Mouse (Mus musculus) intestine, embryonic 14.5 days (tissue): ENCODE data around the gene Hoxa3. TPM values are rescaled to one million over a fixed set of nuclear protein-coding genes. Genes with fewer than 3 reads are reported as not detected.

ENCODE experiments used
- ATAC-seq: fragments of 200-750 bp; cut with Nextera tagmentation; replicated peaks from 2 replicates; pipeline ENCODE4 v1.8.0; 2017; ENCODE audit warnings: low read depth, moderate number of reproducible peaks, moderate TSS enrichment, moderate library complexity; ENCODE audit not compliant: low FRiP score, low TSS enrichment
- DNase-seq: peaks from one replicate; pipeline ENCODE4 v3.0.0-alpha.2; 2018; ENCODE audit warnings: low spot score
- H3K27ac ChIP-seq: fragments of 300-500 bp; sonication (generic); 2 replicates; pipeline ENCODE4 v1.5.1; 2014; ENCODE audit warnings: low read depth, mild to moderate bottlenecking, control low read depth
- H3K27me3 ChIP-seq: fragments of 300-500 bp; sonication (generic); replicated peaks from 2 replicates; pipeline ENCODE4 v1.6.1; 2014; ENCODE audit warnings: low read length, control low read depth; ENCODE audit not compliant: control insufficient read depth, insufficient read depth
- H3K36me3 ChIP-seq: fragments of 300-500 bp; sonication (generic); 2 replicates; pipeline ENCODE4 v1.6.1; 2014; ENCODE audit warnings: low read length, control low read depth; ENCODE audit not compliant: control insufficient read depth, insufficient read depth
- H3K4me1 ChIP-seq: fragments of 300-500 bp; sonication (generic); replicated peaks from 2 replicates; pipeline ENCODE4 v1.6.1; 2014; ENCODE audit warnings: low read length, control low read depth, mixed read lengths; ENCODE audit not compliant: control insufficient read depth, insufficient read depth
- H3K4me2 ChIP-seq: fragments of 300-500 bp; sonication (generic); 2 replicates; pipeline ENCODE4 v1.6.1; 2014; ENCODE audit warnings: low read length
- H3K4me3 ChIP-seq: fragments of 300-500 bp; sonication (generic); 2 replicates; pipeline ENCODE4 v1.5.1; 2014; ENCODE audit warnings: low read depth, low read length, control low read depth, mixed read lengths
- H3K9ac ChIP-seq: fragments of 300-500 bp; sonication (generic); 2 replicates; pipeline ENCODE4 v1.6.1; 2014; ENCODE audit warnings: mild to moderate bottlenecking, low read length
- H3K9me3 ChIP-seq: fragments of 300-500 bp; sonication (generic); 2 replicates; pipeline ENCODE4 v1.6.1; 2016; ENCODE audit warnings: low read length, control low read depth; ENCODE audit not compliant: control insufficient read depth
- WGBS: fragments of 180-500 bp; shearing (Covaris S2); extraction: QIAGEN DNeasy Blood & Tissue Kit; methylation state at CpG from one replicate; pipeline ENCODE4 v1.1.7; 2014; 5-methylcytosine and 5-hydroxymethylcytosine counted together
- polyA plus RNA-seq: library from polyadenylated mRNA; unstranded; fragments of >200 nt; fragmentation: Nextera tagmentation; extraction: Ambion mirVana; gene quantifications from 2 replicates; pipeline ENCODE4 v1.2.1, GENCODE M21; 2014

The Hoxa3 gene
- polyA plus RNA-seq, 1 experiment from 2014 or later: 9.7 TPM

DNA sequence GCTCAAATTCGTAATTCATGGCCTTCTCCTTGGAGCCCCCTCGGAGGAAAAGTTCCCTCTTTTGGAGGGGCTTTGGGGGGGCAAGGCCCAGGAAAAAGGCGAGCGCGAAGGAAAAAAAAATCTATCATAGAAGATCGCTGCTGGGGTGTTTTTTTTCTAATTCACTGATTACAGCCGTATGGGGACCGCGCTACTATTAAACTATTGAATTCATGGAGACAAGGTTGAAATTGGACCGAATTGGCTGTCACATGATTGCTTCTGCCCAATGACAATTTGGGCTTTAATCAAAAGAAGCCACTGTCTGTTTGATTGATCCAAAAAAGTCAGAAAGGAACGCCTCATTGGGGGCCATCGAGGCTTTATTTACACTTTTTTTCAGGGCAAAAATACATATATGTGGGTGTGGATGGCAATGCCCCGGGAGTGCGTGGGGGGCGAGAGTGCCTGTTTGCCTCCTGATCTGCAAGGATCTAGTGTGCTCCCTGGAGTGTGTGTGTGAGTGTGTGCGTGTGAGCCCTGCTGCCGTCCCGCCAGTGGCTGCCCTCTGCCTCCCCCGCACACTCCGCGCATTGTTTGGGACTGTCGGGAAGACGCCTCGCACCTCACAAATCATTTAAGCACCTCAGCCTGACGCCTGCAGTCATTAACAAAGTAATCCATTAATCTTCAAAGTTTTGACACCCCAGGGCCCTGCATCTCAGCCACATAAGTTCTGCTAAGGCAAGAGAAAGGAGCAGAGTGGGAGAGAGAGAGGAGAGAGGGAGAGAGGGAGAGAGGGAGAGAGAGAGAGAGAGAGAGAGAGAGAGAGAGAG lies 48.3 kb downstream of the Hoxa3 start, which contains the start of gene Hoxa2:
TSS of gene Hoxa2 (minus strand) at position 206 of the 815 bp plus-strand sequence.
- Histone ChIP-seq H3K9me3 (no peaks in the 10 kb centered on the region), H3K9ac (peak within 1 kb of the TSS; percentile 87), H3K4me3 (peak within 1 kb of the TSS; percentile 59), H3K4me2 (peak within 1 kb of the TSS; percentile 70), H3K36me3 (peaks cover 4% of the 10 kb centered on the region; the same call in 1 of the 2 replicates), H3K27me3 (0 out of 2 replicates have a peak, but pooled peaks cover 8% of the 10 kb centered on the region), H3K27ac (peak within 1 kb of the TSS; percentile 95), H3K4me1 (peaks cover 38% of the 10 kb centered on the region)
- ATAC-seq (no peak), DNase-seq (peak; percentile 82)
- WGBS: 10% methylated on average over 25 of the region's 25 CpGs

GRCm38 (mm10) chr6:52164051-52164625 lies 49.0 kb downstream of the Hoxa3 start:
- peak; percentile 83 for DNase-seq
- 0 out of 2 replicates have a peak, but pooled peaks have one; percentile 9 for ATAC-seq
- H3K9me3 ChIP-seq: no peaks in the 10 kb centered on the region
- peak overlapping the region; percentile 95 for H3K27ac ChIP-seq
- WGBS: 4% methylated on average over 39 of the region's 39 CpGs
- 0 out of 2 replicates have a peak, but pooled peaks cover 8% of the 10 kb centered on the region for H3K27me3 ChIP-seq
- peaks cover 44% of the 10 kb centered on the region for H3K4me1 ChIP-seq
- peak overlapping the region; percentile 59 for H3K4me3 ChIP-seq
- peaks cover 4% of the 10 kb centered on the region; the same call in 1 of the 2 replicates for H3K36me3 ChIP-seq
- peak overlapping the region; percentile 87 for H3K9ac ChIP-seq
- H3K4me2 ChIP-seq: peak overlapping the region; percentile 70

GRCm38 (mm10) chr6:52163366-52164031 lies 49.6 kb downstream of the Hoxa3 start:
- DNase-seq (peak; percentile 84), ATAC-seq (0 out of 2 replicates have a peak, but pooled peaks have one; percentile 7)
- Histone ChIP-seq H3K36me3 (peaks cover 4% of the 10 kb centered on the region; the same call in 1 of the 2 replicates), H3K9ac (peak overlapping the region; percentile 87), H3K4me2 (peak overlapping the region; percentile 70), H3K4me1 (peaks cover 43% of the 10 kb centered on the region), H3K9me3 (no peaks in the 10 kb centered on the region), H3K27ac (peak overlapping the region; percentile 95), H3K27me3 (0 out of 2 replicates have a peak, but pooled peaks cover 8% of the 10 kb centered on the region), H3K4me3 (peak overlapping the region; percentile 59)
- 24% methylated on average over 17 of the region's 17 CpGs for WGBS

- DNase-seq: peak; percentile 68
- peak overlapping the region; percentile 59 for H3K4me3 ChIP-seq
- no peak for ATAC-seq
- H3K36me3 ChIP-seq: peaks cover 4% of the 10 kb centered on the region; the same call in 1 of the 2 replicates
- WGBS: 31% methylated on average over 14 of the region's 14 CpGs
- peak overlapping the region; percentile 70 for H3K4me2 ChIP-seq
- H3K9me3 ChIP-seq: no peaks in the 10 kb centered on the region
- H3K27ac ChIP-seq: peak overlapping the region; percentile 95
- peak overlapping the region; percentile 87 for H3K9ac ChIP-seq
- H3K4me1 ChIP-seq: peaks cover 38% of the 10 kb centered on the region
- H3K27me3 ChIP-seq: 0 out of 2 replicates have a peak, but pooled peaks cover 3% of the 10 kb centered on the region
These were observed 50.3 kb downstream of the Hoxa3 start for GRCm38 (mm10) chr6:52162611-52163365.

DNA sequence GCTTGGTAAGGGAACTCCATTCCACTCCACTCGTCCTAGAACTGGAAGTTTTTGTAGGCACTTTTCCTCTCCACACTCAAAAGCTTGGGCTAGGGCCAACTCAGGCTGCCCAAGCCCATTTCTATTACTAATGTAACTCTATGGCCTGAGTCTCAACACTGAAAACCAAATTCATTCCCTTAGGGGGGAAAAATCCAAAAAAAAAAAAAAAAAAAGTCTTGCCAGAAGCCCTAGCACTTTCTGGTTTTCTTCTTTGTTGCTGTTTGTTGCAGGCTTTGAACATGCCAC lies 51.1 kb downstream of the Hoxa3 start:
- no peaks in the 10 kb centered on the region for H3K9me3 ChIP-seq
- peaks cover 9% of the 10 kb centered on the region for H3K27me3 ChIP-seq
- H3K36me3 ChIP-seq: peaks cover 4% of the 10 kb centered on the region; the same call in 1 of the 2 replicates
- peaks cover 42% of the 10 kb centered on the region for H3K4me1 ChIP-seq
- ATAC-seq (no peak), DNase-seq (peak; percentile 69)
- H3K4me3 ChIP-seq: peak overlapping the region; percentile 59
- 17% methylated on average over 1 of the region's 1 CpGs for WGBS
- peak overlapping the region; percentile 70 for H3K4me2 ChIP-seq
- peak overlapping the region; percentile 87 for H3K9ac ChIP-seq
- peak overlapping the region; percentile 28 for H3K27ac ChIP-seq

DNA sequence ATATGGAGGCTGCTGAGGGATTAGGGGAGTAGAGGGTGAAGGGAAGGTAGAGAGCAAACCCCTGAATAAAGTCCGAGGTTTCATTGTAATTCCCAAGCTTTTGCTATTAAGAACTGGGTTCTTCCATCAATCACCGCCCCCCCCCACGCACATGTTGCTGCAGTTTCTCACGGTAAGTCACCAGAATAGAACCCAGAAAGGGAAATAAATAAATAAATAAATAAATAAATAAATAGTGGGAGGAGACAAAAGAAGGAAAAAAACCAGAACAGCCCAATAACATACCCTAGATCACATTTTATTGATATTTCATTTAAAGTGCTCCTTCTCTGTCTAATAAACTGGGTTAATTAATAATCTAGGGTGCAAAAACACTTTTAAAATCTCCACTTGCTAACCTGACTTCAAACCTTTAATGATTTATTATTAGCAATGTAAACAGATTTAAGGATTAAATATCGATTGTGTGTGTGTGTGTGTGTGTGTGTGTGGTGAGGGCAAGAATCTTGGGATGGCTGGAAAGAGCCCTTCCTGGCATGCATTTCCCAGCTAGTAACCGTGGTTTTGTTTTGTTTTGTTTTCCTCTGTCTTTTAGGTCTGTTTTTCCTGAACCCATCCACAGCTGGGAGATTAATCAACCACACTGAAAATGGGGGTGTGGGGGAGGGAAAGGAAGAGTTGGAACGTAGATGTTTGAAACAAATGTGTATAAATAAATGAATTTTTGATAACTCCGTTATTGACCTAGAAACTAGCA lies 51.6 kb downstream of the Hoxa3 start:
- Histone ChIP-seq H3K36me3 (peaks cover 4% of the 10 kb centered on the region; the same call in 1 of the 2 replicates), H3K4me3 (peak overlapping the region; percentile 59), H3K4me2 (peak overlapping the region; percentile 70), H3K9me3 (no peaks in the 10 kb centered on the region), H3K9ac (peak overlapping the region; percentile 87), H3K27ac (peak overlapping the region; percentile 93), H3K4me1 (peaks cover 44% of the 10 kb centered on the region), H3K27me3 (peaks cover 13% of the 10 kb centered on the region)
- DNase-seq (peak; percentile 16), ATAC-seq (no peak)
- WGBS: 14% methylated on average over 8 of the region's 8 CpGs

DNA sequence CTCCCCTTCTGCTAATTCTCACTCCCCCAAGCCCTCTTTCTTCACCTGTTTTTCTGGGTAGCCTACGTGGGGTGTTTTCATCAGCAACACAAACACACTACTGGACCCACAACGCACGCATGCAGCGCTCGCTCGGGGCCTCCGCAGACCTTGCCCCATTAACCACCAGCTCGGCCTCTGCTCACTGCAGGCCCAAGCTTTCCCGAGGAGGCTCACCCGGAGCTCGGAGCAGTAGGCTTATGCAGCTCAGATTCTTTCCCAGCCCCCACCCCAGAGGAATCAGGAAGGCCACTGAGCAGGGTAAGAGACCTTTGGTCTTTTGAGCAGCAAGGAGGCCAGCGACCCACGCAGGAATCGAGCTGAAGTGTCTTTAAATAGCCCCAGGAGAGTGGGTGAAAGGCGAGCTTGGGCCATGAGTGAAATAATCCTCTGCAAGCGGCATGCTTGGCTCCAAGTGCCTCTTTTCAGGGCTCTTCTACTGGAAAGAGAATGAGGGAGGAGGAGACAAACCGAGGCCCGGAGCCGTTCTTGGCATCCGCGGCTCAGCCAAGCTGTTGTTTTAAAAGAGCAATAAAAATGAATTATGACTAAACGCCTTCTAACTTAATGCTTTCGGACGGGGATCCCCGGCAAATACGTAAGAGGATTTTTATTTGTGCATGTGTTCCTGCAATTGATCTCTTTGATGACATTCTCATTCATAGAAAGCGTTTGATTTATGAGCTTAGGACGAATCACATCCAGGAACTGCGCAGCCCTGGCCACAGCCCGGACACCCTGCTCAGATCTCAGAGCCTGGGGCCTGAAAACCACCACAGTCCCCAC lies 52.4 kb downstream of the Hoxa3 start:
- H3K9me3 ChIP-seq: no peaks in the 10 kb centered on the region
- H3K36me3 ChIP-seq: peaks cover 4% of the 10 kb centered on the region; the same call in 1 of the 2 replicates
- 2% methylated on average over 30 of the region's 30 CpGs for WGBS
- peaks cover 43% of the 10 kb centered on the region for H3K4me1 ChIP-seq
- peak overlapping the region; percentile 59 for H3K4me3 ChIP-seq
- ATAC-seq (no peak; the same call in 1 of the 2 replicates), DNase-seq (peak; percentile 87)
- H3K4me2 ChIP-seq: peak overlapping the region; percentile 70
- peak overlapping the region; percentile 87 for H3K9ac ChIP-seq
- peak overlapping the region; percentile 93 for H3K27ac ChIP-seq
- peaks cover 20% of the 10 kb centered on the region for H3K27me3 ChIP-seq
